Mouse (Mus musculus) kidney, postnatal 10 days (tissue): ENCODE data around the gene Foxf1.

ENCODE experiments used
- DNase-seq: peaks from one replicate; pipeline ENCODE4 v3.0.0; 2021; ENCODE audit warnings: mixed read lengths

Foxf1 gene

DNA sequence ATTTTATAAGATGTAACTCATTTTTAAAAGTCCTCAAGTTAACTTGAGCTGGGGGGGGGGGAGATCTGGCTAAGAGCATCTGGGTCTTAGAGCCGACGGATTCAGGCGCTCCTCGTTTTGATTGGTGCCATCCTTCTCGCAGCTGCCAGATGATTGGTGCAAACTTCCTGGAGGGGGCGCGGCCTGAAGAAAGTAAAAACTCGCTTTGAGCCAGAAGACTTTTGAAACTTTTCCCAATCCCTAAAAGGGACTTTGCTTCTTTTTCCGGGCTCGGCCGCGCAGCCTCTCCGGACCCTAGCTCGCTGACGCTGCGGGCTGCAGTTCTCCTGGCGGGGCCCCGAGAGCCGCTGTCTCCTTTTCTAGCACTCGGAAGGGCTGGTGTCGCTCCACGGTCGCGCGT lies 31.8 kb downstream of the Foxf1 start, which contains the start of gene Foxc2:
Foxc2 (plus strand) TSS at position 224 of the 400 bp plus-strand sequence.
- peak; percentile 94 for DNase-seq

GRCm38 (mm10) chr8:121116591-121117185 lies 32.5 kb downstream of the Foxf1 start:
- DNase-seq = peak; percentile 70

DNA sequence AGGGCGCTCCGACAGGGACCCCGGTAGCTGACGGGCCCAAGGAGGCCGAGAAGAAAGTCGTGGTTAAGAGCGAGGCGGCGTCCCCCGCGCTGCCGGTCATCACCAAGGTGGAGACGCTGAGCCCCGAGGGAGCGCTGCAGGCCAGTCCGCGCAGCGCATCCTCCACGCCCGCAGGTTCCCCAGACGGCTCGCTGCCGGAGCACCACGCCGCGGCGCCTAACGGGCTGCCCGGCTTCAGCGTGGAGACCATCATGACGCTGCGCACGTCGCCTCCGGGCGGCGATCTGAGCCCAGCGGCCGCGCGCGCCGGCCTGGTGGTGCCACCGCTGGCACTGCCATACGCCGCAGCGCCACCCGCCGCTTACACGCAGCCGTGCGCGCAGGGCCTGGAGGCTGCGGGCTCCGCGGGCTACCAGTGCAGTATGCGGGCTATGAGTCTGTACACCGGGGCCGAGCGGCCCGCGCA lies 33.0 kb downstream of the Foxf1 start:
- DNase-seq = peak; percentile 61

- peak; percentile 41 for DNase-seq
These were observed 33.7 kb downstream of the Foxf1 start for GRCm38 (mm10) chr8:121117906-121118305.

DNA sequence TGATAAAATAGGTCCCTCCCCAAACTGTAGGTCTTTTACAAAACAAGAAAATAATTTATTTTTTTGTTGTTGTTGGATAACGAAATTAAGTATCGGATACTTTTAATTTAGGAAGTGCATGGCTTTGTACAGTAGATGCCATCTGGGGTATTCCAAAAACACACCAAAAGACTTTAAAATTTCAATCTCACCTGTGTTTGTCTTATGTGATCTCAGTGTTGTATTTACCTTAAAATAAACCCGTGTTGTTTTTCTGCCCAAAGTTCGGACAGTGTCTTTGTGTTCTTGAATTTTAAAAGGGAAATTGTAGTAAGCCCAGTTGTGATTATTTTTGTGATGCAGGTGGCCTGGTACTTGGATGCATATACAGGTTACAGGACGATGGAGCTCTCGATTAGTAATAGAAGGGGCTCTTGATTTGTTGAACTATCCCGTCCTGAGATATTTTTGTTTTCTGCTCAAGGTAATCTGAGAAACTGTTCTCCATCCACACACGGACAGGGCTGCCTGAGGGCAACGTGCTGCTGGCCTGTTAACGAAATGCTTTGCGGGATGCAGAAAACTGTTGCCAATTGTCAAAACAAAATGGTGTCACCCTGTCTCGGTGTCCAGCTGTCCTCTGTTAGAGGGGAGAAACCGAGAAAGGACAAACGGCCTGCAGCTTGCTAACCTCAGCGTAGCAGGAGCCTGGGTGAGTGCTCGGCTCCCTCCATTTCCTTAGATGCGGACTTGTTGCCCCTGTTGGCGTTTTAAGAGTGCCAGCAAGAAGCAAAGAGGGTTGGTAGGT lies 34.6 kb downstream of the Foxf1 start:
- DNase-seq = no peak

- no peak for DNase-seq
These were observed 35.7 kb downstream of the Foxf1 start for GRCm38 (mm10) chr8:121119635-121120455.

DNA sequence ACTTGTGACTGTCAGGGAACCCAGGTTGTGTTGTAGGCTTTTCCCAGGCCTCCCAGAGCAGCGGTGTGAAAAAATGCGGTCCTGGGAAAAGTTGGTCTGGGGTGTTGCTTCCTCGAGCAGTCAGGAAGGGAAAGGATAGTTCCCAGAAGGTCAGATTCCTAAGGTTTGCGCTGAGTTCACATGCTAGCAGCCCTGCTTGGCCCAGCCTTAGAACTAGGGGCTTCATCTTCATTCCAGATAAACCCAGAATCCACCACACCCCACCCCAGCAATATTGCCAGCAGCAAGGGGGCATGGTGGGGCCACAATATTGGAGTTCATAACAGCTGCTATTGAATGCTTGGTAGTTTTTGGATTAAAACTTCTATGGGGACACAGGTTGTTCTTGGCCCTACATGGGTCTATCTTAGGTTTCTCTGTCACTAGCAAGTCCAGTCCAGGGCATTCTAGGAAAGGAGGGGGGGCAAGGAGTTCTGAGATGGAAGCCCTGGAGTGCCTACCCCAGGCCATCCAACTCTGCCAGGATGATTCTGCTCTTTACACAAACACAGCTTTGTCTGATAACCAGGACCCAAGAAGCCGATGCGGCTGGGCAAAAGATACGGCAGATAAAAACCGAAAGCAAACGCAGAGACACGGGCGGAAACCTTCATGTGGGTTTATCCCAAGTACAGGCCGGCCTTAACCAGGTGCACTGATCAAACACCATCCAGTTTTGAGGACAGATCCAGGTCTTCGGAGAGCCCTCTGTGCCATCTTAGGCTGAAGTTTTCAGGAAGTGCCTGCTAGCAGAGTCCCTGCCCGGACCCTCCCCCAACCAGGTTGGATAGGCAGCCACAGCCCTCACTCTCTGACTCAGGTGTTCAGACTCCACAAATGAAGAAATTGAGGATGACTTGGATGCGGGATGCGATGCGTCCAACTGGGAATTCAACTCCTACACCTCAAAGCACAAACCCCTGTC lies 36.6 kb downstream of the Foxf1 start:
- no peak for DNase-seq

DNA sequence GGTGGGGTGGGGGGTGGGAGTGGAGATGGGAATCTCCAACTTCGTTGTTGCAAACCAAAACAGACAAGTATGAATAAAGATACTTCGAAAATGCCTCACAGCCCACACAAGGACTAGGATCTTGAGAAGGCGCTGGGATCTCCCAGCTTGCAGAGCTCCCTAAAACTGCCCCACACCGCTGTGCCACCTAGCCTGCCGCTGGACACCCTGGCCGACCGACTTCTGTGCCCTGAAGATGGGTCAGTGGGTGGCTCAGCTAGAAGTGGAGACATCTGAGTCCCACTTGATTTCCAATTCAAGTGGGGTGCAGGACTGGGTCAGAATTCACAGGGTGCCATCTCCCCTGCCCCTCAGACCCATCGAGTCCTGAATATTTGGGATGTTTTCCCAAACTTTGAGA lies 37.5 kb downstream of the Foxf1 start:
- DNase-seq = no peak

DNA sequence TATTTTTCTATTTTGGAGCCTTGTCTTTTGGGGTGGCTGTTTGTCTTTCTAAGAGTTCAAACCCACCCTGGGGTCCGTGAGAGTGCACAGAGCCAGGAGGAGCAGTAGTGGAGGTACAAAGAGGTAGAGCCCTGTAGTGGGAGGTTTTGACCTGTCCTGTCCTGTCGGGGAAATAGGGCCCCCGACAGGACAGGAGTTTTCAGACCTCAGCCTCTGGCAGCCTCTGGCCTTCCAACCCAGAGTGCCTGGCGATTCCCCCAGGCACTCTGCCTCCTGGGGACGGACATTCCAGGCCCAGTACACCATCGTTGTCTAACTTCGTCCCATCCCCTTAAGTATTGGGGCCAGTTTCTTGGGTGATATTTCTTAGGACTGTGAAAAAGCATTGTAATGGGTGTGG lies 38.2 kb downstream of the Foxf1 start:
- no peak for DNase-seq

- no peak for DNase-seq
These were observed 38.9 kb downstream of the Foxf1 start for GRCm38 (mm10) chr8:121123113-121123512.

DNA sequence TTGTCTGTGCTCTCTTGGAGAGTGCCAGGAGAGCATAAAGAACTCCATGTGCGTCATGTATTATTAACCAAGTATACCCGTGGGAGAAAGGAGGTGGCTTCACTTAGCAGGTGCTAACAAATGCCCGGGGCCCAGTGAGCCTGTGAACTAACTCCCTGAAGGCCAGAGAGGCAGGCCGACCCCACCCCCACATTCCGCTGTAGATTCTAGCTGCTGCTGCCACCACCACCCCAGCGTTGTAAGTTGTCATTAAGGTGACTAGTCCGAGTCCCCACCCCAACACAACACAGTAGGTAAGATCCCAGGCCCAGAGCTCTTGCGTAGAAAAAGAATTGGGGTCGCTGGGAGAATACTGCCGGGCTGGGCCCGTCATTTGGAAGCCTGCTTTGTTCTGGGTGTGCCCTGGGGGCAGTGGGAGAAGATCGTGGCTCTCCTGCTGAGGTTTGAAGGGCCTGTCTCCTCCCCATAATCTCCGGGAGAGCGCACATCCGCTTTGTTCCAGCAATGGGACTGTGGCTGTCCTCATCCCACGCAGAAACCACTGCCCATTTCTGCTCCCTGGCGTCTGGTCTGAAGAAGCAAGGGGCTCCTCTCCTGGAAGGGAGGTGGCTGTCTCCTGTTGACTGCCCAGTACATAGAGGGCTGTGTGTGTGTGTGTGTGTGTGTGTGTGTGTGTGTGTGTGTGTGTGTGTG lies 40.5 kb downstream of the Foxf1 start:
- DNase-seq = peak; percentile 71

GRCm38 (mm10) chr8:121125311-121125876 lies 41.2 kb downstream of the Foxf1 start:
- peak; percentile 90 for DNase-seq

GRCm38 (mm10) chr8:121126191-121126590 lies 42.0 kb downstream of the Foxf1 start:
- no peak for DNase-seq

GRCm38 (mm10) chr8:121126694-121127093 lies 42.5 kb downstream of the Foxf1 start:
- DNase-seq = no peak

- peak; percentile 60 for DNase-seq
These were observed 43.1 kb downstream of the Foxf1 start for GRCm38 (mm10) chr8:121127291-121127701.

- peak; percentile 59 for DNase-seq
These were observed 43.7 kb downstream of the Foxf1 start, which contains the start of gene Foxl1 for GRCm38 (mm10) chr8:121127756-121128375. Gene Foxl1, plus strand, starts transcription at chr8:121127940.

GRCm38 (mm10) chr8:121128531-121129264 lies 44.5 kb downstream of the Foxf1 start:
- DNase-seq = peak; percentile 56

DNA sequence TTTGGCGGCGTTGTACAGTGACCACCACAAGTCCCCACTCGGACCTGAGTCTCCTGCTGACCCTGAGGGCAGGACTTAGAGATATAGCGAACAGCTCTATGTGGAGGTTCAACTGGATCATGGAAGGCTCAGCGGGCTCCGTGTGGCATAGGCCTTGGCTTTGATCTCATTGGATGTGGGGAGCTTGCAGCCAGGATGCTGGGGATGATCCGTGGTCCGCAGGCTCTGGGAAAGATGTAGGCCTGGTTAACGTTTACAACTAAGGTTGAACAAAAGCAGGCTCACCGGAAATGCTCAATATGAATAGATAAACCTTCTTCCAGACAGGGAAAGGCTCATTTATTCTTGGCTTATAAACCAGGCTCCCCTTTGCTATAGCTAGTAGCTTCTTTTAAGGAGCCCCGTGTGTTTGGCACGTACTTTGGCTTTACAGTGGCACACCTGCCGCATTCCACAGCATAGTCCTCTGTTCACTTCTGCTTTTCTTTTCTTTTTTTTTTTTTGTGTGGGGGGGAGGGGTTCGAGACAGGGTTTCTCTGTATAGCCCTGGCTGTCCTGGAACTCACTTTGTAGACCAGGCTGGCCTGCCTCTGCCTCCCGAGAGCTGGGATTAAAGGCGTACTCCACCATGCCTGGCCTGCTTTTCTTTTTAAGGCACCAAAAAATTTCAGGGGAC lies 45.2 kb downstream of the Foxf1 start:
- DNase-seq = no peak

GRCm38 (mm10) chr8:121130522-121130921 lies 46.3 kb downstream of the Foxf1 start:
- peak; percentile 76 for DNase-seq
